Mouse (Mus musculus): ENCODE measurements around the gene Mrpl33. TPM values are rescaled to one million over a fixed set of nuclear protein-coding genes. Genes with fewer than 3 reads are reported as not detected.

Mrpl33 gene
- polyA plus RNA-seq, 1 experiment from 2014 or later: 313 TPM

DNA sequence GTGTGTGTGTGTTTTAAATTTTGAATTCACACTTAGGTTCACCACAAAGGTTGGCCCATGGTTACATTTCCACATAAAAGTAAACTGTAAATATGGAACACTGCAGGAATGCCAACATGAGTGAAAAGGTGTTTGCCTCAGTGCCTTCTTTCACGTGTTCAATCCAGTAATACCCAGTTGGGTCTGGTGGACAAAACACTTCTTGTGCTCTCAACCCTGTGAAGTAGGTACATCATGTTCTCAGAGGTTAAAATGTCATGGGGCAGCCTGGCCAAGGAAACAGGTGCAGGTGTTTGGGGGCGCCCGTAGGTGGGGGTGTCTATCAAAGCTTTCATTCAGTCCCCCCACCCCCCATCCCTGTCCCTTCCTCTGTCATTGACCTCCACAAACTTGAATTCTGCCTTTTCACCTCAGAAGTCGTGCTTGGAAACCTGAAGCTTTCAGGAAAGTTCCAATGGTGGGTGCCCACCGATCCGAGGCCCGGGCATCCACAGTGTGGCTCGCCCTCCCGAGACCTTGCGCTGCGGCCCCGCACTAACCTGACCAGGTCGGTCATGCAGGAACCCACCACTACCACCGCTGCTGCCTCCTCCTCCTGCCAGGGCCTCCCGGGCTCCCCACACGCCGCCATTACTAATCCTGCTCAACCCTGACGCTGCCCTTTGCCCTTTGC lies 100.4 kb downstream of the Mrpl33 start, which contains the start of gene Rbks:
Gene Rbks, minus strand, starts transcription at position 657 of the 673 bp plus-strand sequence.
- Histone ChIP-seq H3K9ac (replicated peaks; ENCODE audit: low read depth) (peak within 1 kb of the TSS; percentile 90), H3K9me3 (ENCODE audit: low read length) (no peaks in the 10 kb centered on the region), H3K27me3 (replicated peaks; ENCODE audit: insufficient read depth, low read length) (no peaks in the 10 kb centered on the region), H3K4me3 (ENCODE audit: low read depth, low read length) (peak within 1 kb of the TSS; percentile 76), H3K4me2 (replicated peaks; ENCODE audit: low read depth, low read length) (peak within 1 kb of the TSS; percentile 75), H3K27ac (ENCODE audit: low read length) (peak within 1 kb of the TSS; percentile 97), H3K36me3 (ENCODE audit: insufficient read depth, low read length) (no peaks in the 10 kb centered on the region), H3K4me1 (ENCODE audit: insufficient read depth, low read depth, low read length) (no peaks in the 10 kb centered on the region)
- peak; percentile 25 for ATAC-seq
- DNase-seq (ENCODE audit: low spot score): peak; percentile 66
- WGBS: 8% methylated on average over 18 of the region's 18 CpGs
- TF ChIP-seq CTCF (IDR thresholded peaks at IDR 0.05) (0 out of 2 replicates have a peak, but pooled peaks have one; percentile 4), EP300 (IDR thresholded peaks at IDR 0.05) (peak; percentile 86)

DNA sequence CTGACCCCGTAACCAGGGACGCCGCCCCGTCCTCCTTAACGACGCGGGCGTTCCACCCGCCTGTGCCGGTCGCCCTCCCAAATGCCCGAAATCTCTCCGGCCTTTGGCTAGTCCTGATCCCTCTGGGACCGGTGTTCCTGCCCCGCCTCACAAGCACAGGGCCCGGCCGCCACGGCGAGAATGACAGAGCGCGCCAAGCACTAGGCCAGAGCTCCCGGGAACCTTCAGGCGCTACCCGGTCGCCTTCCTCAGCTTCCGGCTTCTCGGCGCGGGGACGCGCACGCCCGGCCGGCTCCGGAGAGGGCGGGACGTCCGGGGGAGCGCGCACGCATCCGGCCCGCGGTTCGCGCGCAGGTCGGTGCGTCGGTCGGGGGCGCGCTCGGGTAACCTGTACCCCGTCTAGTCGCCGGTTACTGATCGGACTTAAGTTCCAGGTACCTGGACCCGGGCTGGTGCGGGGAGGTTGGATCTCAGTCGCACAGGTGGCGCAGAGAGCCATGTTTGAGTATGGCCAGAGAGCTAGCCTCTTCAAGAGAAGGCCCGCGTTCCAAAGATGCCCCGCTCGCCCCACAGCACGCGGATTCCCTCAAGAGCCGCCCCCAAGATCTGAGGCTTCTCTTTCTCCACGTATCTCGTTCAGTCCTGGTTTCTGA lies 101.0 kb downstream of the Mrpl33 start, which contains the start of gene Babam2:
Gene Babam2, plus strand, starts transcription at position 41 of the 653 bp plus-strand sequence.
- peak; percentile 94 for DNase-seq (ENCODE audit: low spot score)
- peak within 1 kb of the TSS; percentile 75 for H3K4me2 ChIP-seq (replicated peaks; ENCODE audit: low read depth, low read length)
- WGBS: under 1% methylated on average over 67 of the region's 71 CpGs
- H3K27me3 ChIP-seq (replicated peaks; ENCODE audit: insufficient read depth, low read length): no peaks in the 10 kb centered on the region
- no peaks in the 10 kb centered on the region for H3K4me1 ChIP-seq (ENCODE audit: insufficient read depth, low read depth, low read length)
- H3K9ac ChIP-seq (replicated peaks; ENCODE audit: low read depth): peak within 1 kb of the TSS; percentile 90
- H3K36me3 ChIP-seq (ENCODE audit: insufficient read depth, low read length): no peaks in the 10 kb centered on the region
- H3K27ac ChIP-seq (ENCODE audit: low read length): peak within 1 kb of the TSS; percentile 97
- no peaks in the 10 kb centered on the region for H3K9me3 ChIP-seq (ENCODE audit: low read length)
- TF ChIP-seq EP300 (IDR thresholded peaks at IDR 0.05): no peak
- TF ChIP-seq CTCF (IDR thresholded peaks at IDR 0.05): peak; percentile 1; the same call in 1 of the 2 replicates
- peak within 1 kb of the TSS; percentile 76 for H3K4me3 ChIP-seq (ENCODE audit: low read depth, low read length)
- peak; percentile 94 for ATAC-seq

DNA sequence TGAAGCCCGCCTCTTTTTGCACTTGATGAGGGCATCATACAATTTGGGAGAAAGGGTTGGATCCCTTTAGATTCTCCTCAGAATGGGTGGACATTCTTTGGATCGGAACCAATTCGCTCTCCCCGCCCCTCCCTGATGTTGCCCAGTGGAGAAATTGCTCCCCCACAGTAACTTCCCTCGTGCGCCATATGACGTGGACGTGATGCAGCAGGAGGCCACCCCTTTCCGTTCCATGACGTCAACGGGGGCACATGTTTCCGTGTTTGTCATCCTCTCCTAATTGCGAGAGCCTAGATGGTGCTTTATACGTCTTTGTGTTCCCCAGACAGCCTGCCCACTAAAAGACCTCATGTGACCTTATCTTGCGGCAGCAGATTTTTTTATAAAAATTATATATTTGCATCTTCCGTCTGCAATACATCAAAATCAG lies 101.6 kb downstream of the Mrpl33 start:
- ATAC-seq: peak; percentile 85
- Histone ChIP-seq H3K9ac (replicated peaks; ENCODE audit: low read depth) (peak overlapping the region; percentile 90), H3K4me3 (ENCODE audit: low read depth, low read length) (peak overlapping the region; percentile 76), H3K4me1 (ENCODE audit: insufficient read depth, low read depth, low read length) (no peaks in the 10 kb centered on the region), H3K36me3 (ENCODE audit: insufficient read depth, low read length) (no peaks in the 10 kb centered on the region), H3K4me2 (replicated peaks; ENCODE audit: low read depth, low read length) (peak overlapping the region; percentile 75), H3K9me3 (ENCODE audit: low read length) (no peaks in the 10 kb centered on the region), H3K27me3 (replicated peaks; ENCODE audit: insufficient read depth, low read length) (no peaks in the 10 kb centered on the region), H3K27ac (ENCODE audit: low read length) (peak overlapping the region; percentile 97)
- peak; percentile 96 for DNase-seq (ENCODE audit: low spot score)
- 2% methylated on average over 16 of the region's 16 CpGs for WGBS
- peak; percentile 97 for TF ChIP-seq EP300 (IDR thresholded peaks at IDR 0.05)
- TF ChIP-seq CTCF (IDR thresholded peaks at IDR 0.05): no peak

DNA sequence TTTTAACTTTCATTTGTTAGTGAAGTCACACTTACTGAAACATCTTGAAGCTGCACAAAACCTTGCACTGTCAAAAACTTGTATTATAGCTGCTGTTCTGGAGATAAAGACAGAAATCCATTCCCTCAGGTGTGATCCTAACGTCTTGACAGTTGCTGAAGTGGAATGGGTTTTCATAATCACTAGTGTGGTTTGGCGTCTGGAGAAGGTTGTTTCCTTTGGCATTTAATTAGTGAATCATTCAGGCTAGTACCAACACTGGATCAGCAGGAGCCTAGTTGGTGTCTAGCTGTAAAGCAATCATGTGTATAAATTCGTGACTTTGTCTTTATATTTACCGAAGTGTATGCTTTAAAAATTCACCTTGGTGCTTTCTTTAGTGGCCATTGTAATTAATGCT lies 102.2 kb downstream of the Mrpl33 start:
- no peaks in the 10 kb centered on the region for H3K4me1 ChIP-seq (ENCODE audit: insufficient read depth, low read depth, low read length)
- 38% methylated on average over 4 of the region's 4 CpGs for WGBS
- DNase-seq (ENCODE audit: low spot score): peak; percentile 34
- no peaks in the 10 kb centered on the region for H3K9me3 ChIP-seq (ENCODE audit: low read length)
- H3K36me3 ChIP-seq (ENCODE audit: insufficient read depth, low read length): no peaks in the 10 kb centered on the region
- H3K27ac ChIP-seq (ENCODE audit: low read length): peak overlapping the region; percentile 2; the same call in 1 of the 2 replicates
- no peak overlapping the region for H3K9ac ChIP-seq (replicated peaks; ENCODE audit: low read depth)
- ATAC-seq: no peak
- no peak for TF ChIP-seq CTCF (IDR thresholded peaks at IDR 0.05)
- no peak for TF ChIP-seq EP300 (IDR thresholded peaks at IDR 0.05)
- peak overlapping the region; percentile 75; the same call in 1 of the 2 replicates for H3K4me2 ChIP-seq (replicated peaks; ENCODE audit: low read depth, low read length)
- H3K27me3 ChIP-seq (replicated peaks; ENCODE audit: insufficient read depth, low read length): no peaks in the 10 kb centered on the region
- H3K4me3 ChIP-seq (ENCODE audit: low read depth, low read length): no peak overlapping the region

DNA sequence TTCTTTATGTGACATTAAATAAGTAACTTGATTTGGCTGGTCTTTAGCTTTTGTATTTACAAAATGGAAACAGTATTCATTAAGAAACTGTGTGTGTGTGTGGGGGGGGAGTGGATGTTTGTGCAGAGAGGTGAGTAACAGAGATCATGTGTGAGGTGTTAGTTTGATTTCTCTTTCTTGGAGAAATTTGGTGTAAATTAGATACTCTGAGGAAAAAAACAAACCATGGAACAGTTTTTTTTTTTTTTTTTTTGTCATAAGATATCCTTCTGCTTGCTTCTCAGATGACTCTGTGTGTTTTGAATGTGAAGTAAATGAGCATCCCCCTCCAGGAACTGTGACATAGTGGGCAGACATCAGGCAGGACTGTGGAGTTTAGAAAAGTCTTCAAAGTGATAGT lies 102.7 kb downstream of the Mrpl33 start:
- Histone ChIP-seq H3K4me3 (ENCODE audit: low read depth, low read length) (no peak overlapping the region), H3K4me1 (ENCODE audit: insufficient read depth, low read depth, low read length) (no peaks in the 10 kb centered on the region), H3K27me3 (replicated peaks; ENCODE audit: insufficient read depth, low read length) (no peaks in the 10 kb centered on the region), H3K4me2 (replicated peaks; ENCODE audit: low read depth, low read length) (no peak overlapping the region), H3K27ac (ENCODE audit: low read length) (peak overlapping the region; percentile 2; the same call in 1 of the 2 replicates), H3K36me3 (ENCODE audit: insufficient read depth, low read length) (no peaks in the 10 kb centered on the region), H3K9me3 (ENCODE audit: low read length) (no peaks in the 10 kb centered on the region), H3K9ac (replicated peaks; ENCODE audit: low read depth) (no peak overlapping the region)
- DNase-seq (ENCODE audit: low spot score) (no peak), ATAC-seq (no peak)
- TF ChIP-seq CTCF (IDR thresholded peaks at IDR 0.05): no peak
- no peak for TF ChIP-seq EP300 (IDR thresholded peaks at IDR 0.05)

DNA sequence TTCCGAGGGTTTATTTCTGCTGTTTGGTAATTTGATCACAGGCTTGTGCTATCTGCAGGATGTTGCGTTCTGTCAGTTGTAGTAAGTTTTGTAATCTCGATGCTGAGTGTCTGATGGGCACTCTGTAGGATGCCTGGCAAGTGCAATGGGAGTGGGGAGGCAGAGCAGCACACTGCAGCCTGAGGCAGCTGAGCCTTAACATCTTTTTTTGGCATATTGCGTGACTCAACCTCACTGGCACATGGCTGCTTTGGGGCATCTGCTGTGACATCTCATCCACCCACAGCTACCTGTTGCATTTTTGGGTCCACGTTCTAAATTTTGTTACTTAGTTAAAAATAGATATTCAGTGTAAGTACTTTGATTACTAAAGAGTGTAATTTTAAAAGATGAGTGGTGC lies 108.2 kb downstream of the Mrpl33 start:
- H3K4me2 ChIP-seq (replicated peaks; ENCODE audit: low read depth, low read length): no peak overlapping the region
- no peak for ATAC-seq
- no peak overlapping the region for H3K4me3 ChIP-seq (ENCODE audit: low read depth, low read length)
- no peak overlapping the region for H3K27ac ChIP-seq (ENCODE audit: low read length)
- H3K36me3 ChIP-seq (ENCODE audit: insufficient read depth, low read length): 0 out of 2 replicates have a peak, but pooled peaks cover 4% of the 10 kb centered on the region
- no peaks in the 10 kb centered on the region for H3K4me1 ChIP-seq (ENCODE audit: insufficient read depth, low read depth, low read length)
- DNase-seq (ENCODE audit: low spot score): no peak
- H3K27me3 ChIP-seq (replicated peaks; ENCODE audit: insufficient read depth, low read length): no peaks in the 10 kb centered on the region
- no peak overlapping the region for H3K9ac ChIP-seq (replicated peaks; ENCODE audit: low read depth)
- no peak for TF ChIP-seq EP300 (IDR thresholded peaks at IDR 0.05)
- no peak for TF ChIP-seq CTCF (IDR thresholded peaks at IDR 0.05)
- WGBS: 81% methylated on average over 5 of the region's 5 CpGs
- no peaks in the 10 kb centered on the region for H3K9me3 ChIP-seq (ENCODE audit: low read length)

All from lung, postnatal 0 days (tissue).